Comparison of ENCODE assay signal across 8 mouse cellular contexts in the genomic region with DNA sequence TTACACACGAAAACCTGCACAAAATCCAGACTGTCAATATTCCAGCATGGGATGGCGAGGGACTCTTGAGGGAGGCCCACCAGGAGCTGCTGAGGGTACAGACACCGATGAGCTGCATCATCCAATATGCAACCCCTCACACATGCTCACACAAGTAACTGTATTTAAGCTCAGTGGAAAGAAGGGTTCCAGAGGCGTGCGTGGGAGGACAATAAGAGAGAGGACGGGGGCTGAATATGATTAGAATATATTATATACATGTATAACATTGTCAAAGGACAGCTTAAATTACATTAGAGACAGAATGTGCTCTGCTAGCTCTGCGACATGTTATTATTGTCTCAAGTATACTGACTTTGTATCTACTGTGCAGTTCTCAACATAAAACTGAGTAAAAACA.
"Had no signal": no experiment of that assay in that cellular context is flagged by ENCODE, and none has a peak within 500 bp of the region (broad histone marks: within the 10 kb centered on the region; RNA-seq: fewer than 3 reads in every experiment).

No protein-coding gene starts in this region.

- DNase-seq: kidney, adult 18-20 months; kidney, adult 9 months; kidney, postnatal 14 days; left cerebral cortex, postnatal 4 days; liver, postnatal 0 days; lung, embryonic 14.5 days; thymus, adult 18-20 months; thymus, postnatal 36 days had no signal
